Comparison of ENCODE assay signal across 20 mouse cellular contexts in genomic region chr13:108428809-108429208, GRCm38 (mm10).
"Had no signal": no experiment of that assay in that cellular context is flagged by ENCODE, and none has a peak within 500 bp of the region (broad histone marks: within the 10 kb centered on the region; RNA-seq: fewer than 3 reads in every experiment).

No protein-coding gene starts in this region.

- H3K4me2 ChIP-seq: heart, embryonic 11.5 days; heart, embryonic 13.5 days; heart, embryonic 15.5 days; hindbrain, embryonic 15.5 days; kidney, embryonic 15.5 days; limb, embryonic 13.5 days; limb, embryonic 15.5 days had no signal

- ATAC-seq: intestine, embryonic 16.5 days had no signal

- H3K4me3 ChIP-seq: gastrocnemius, adult 2 months; heart, embryonic 13.5 days; heart, embryonic 15.5 days; hindbrain, embryonic 15.5 days; kidney, embryonic 15.5 days; limb, embryonic 13.5 days; limb, embryonic 15.5 days had no signal

- H3K27ac ChIP-seq: gastrocnemius, adult 2 months; heart, embryonic 13.5 days; heart, embryonic 15.5 days; hindbrain, embryonic 15.5 days; hindbrain, postnatal 0 days; kidney, embryonic 15.5 days; kidney, postnatal 0 days; limb, embryonic 13.5 days; limb, embryonic 15.5 days had no signal

- DNase-seq: gastrocnemius, adult 2 months; gastrocnemius, postnatal 10 days; gastrocnemius, postnatal 25 days; heart, adult 18-20 months; heart, postnatal 14 days; heart, postnatal 36 days; kidney, postnatal 14 days; layer of hippocampus, adult 9-11 months; layer of hippocampus, postnatal 36 days; left cerebral cortex, postnatal 4 days had no signal

- H3K9me3 ChIP-seq: heart, embryonic 13.5 days; heart, embryonic 15.5 days; hindbrain, embryonic 15.5 days; kidney, embryonic 15.5 days; limb, embryonic 13.5 days; limb, embryonic 15.5 days had no signal

- H3K27me3 ChIP-seq: heart, embryonic 13.5 days; heart, embryonic 15.5 days; hindbrain, embryonic 15.5 days; kidney, embryonic 15.5 days; limb, embryonic 13.5 days; limb, embryonic 15.5 days had no signal

- H3K36me3 ChIP-seq: heart, embryonic 13.5 days; heart, embryonic 15.5 days; hindbrain, embryonic 15.5 days; kidney, embryonic 15.5 days; limb, embryonic 13.5 days; limb, embryonic 15.5 days had no signal

- H3K4me1 ChIP-seq: heart, embryonic 15.5 days; kidney, embryonic 15.5 days; limb, embryonic 15.5 days had no signal

- H3K9ac ChIP-seq: heart, embryonic 13.5 days; heart, embryonic 15.5 days; hindbrain, embryonic 15.5 days; kidney, embryonic 15.5 days; limb, embryonic 13.5 days; limb, embryonic 15.5 days had no signal
